Mouse (Mus musculus): ENCODE results near the gene Meis3. TPM values are rescaled to one million over a fixed set of nuclear protein-coding genes. Genes with fewer than 3 reads are reported as not detected.

Meis3 gene
- polyA plus RNA-seq, 1 experiment from 2014 or later, result 28.8 TPM

GRCm38 (mm10) chr7:16172141-16172581 is 2.7 kb upstream of the Meis3 start:
- Histone ChIP-seq H3K36me3 (no peaks in the 10 kb centered on the region), H3K27me3 (replicated peaks) (no peaks in the 10 kb centered on the region), H3K9me3 (no peaks in the 10 kb centered on the region), H3K4me1 (peaks cover 15% of the 10 kb centered on the region; the same call in 1 of the 2 replicates), H3K4me3 (replicated peaks) (no peak overlapping the region), H3K27ac (no peak overlapping the region), H3K9ac (no peak overlapping the region), H3K4me2 (no peak overlapping the region)
- WGBS, result 17% methylated on average over 1 of the region's 1 CpGs
- ATAC-seq (ENCODE audit: insufficient read depth, low FRiP score, low read depth), result no peak

- no peak for ATAC-seq (ENCODE audit: insufficient read depth, low FRiP score, low read depth)
- Histone ChIP-seq H3K27me3 (replicated peaks) (no peaks in the 10 kb centered on the region), H3K9me3 (no peaks in the 10 kb centered on the region), H3K36me3 (no peaks in the 10 kb centered on the region), H3K9ac (no peak overlapping the region), H3K4me2 (no peak overlapping the region), H3K27ac (no peak overlapping the region), H3K4me1 (peaks cover 15% of the 10 kb centered on the region; the same call in 1 of the 2 replicates), H3K4me3 (replicated peaks) (no peak overlapping the region)
- WGBS, result 5% methylated on average over 1 of the region's 1 CpGs
Observed at GRCm38 (mm10) chr7:16172586-16173140, 2.2 kb upstream of the Meis3 start.

- H3K36me3 ChIP-seq, result no peaks in the 10 kb centered on the region
- H3K9ac ChIP-seq, result no peak overlapping the region
- no peak overlapping the region for H3K4me2 ChIP-seq
- H3K9me3 ChIP-seq, result no peaks in the 10 kb centered on the region
- no peak overlapping the region for H3K27ac ChIP-seq
- no peak overlapping the region for H3K4me3 ChIP-seq (replicated peaks)
- H3K4me1 ChIP-seq, result peaks cover 15% of the 10 kb centered on the region; the same call in 1 of the 2 replicates
- no peak for ATAC-seq (ENCODE audit: insufficient read depth, low FRiP score, low read depth)
- H3K27me3 ChIP-seq (replicated peaks), result no peaks in the 10 kb centered on the region
- WGBS, result 29% methylated on average over 5 of the region's 5 CpGs
Observed at GRCm38 (mm10) chr7:16173146-16173545, 1.7 kb upstream of the Meis3 start.

DNA sequence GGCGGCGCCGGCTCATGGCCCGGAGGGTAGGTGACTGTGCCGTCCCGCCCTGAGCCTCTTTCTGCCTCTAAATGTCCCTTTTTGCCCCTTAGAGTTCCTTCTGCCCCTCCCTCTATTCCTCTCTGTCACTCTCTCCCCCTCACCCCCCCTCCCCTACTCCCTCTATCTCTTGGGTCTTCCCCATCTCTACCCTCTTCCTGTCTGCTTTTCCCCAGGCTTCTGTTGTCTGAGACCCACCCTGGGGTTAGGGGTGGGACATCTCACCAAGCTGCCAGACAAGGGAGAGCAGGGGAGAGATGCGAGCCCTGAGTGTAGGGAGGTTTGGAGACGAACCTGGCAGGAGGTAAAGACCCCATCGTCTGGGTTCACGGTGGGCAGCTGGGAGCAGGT is 647 bp downstream of the Meis3 start:
- Histone ChIP-seq H3K9ac (peak overlapping the region; percentile 40; the same call in 1 of the 2 replicates), H3K36me3 (0 out of 2 replicates have a peak, but pooled peaks cover 7% of the 10 kb centered on the region), H3K4me2 (peak overlapping the region; percentile 80), H3K27ac (0 out of 2 replicates have a peak overlapping the region, but pooled peaks have one; percentile 26), H3K4me3 (replicated peaks) (peak overlapping the region; percentile 69), H3K4me1 (peaks cover 15% of the 10 kb centered on the region; the same call in 1 of the 2 replicates), H3K27me3 (replicated peaks) (no peaks in the 10 kb centered on the region), H3K9me3 (no peaks in the 10 kb centered on the region)
- 0 out of 2 replicates have a peak, but pooled peaks have one; percentile 27 for ATAC-seq (ENCODE audit: insufficient read depth, low FRiP score, low read depth)
- 1% methylated on average over 10 of the region's 10 CpGs for WGBS

- Histone ChIP-seq H3K27me3 (replicated peaks) (no peaks in the 10 kb centered on the region), H3K36me3 (0 out of 2 replicates have a peak, but pooled peaks cover 7% of the 10 kb centered on the region), H3K4me2 (no peak overlapping the region), H3K4me3 (replicated peaks) (no peak overlapping the region), H3K27ac (no peak overlapping the region), H3K9ac (no peak overlapping the region), H3K4me1 (peaks cover 11% of the 10 kb centered on the region; the same call in 1 of the 2 replicates), H3K9me3 (no peaks in the 10 kb centered on the region)
- no peak for ATAC-seq (ENCODE audit: insufficient read depth, low FRiP score, low read depth)
- WGBS, result 74% methylated on average over 4 of the region's 4 CpGs
Observed at GRCm38 (mm10) chr7:16178114-16178513, 3.2 kb downstream of the Meis3 start.

GRCm38 (mm10) chr7:16183663-16184062 is 8.8 kb downstream of the Meis3 start:
- no peak overlapping the region for H3K4me2 ChIP-seq
- no peaks in the 10 kb centered on the region for H3K27me3 ChIP-seq (replicated peaks)
- no peak for ATAC-seq (ENCODE audit: insufficient read depth, low FRiP score, low read depth)
- H3K36me3 ChIP-seq, result 0 out of 2 replicates have a peak, but pooled peaks cover 11% of the 10 kb centered on the region
- H3K9ac ChIP-seq, result no peak overlapping the region
- H3K27ac ChIP-seq, result no peak overlapping the region
- H3K4me3 ChIP-seq (replicated peaks), result no peak overlapping the region
- no peaks in the 10 kb centered on the region for H3K4me1 ChIP-seq
- WGBS, result 17% methylated on average over 8 of the region's 8 CpGs
- no peaks in the 10 kb centered on the region for H3K9me3 ChIP-seq

DNA sequence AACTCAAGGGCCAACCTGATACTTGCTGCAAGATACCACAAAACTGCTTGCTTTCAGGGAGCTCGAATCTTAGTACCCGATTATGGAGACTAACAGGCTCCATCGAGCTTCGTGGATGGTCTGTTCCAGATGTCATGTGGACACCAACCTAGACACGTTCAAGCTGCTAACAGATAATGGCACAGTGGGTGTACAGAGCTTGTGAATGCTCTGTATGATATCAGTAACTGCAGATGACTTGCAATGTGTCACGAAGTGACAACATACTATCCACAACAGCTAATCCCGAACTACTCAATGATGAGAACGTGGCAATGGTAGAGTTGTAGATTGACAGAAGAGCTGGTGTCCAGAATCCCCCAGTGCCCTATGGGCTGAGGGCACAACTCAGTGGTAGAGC is 12.6 kb downstream of the Meis3 start:
- Histone ChIP-seq H3K9ac (no peak overlapping the region), H3K4me2 (no peak overlapping the region), H3K4me3 (replicated peaks) (no peak overlapping the region), H3K27me3 (replicated peaks) (no peaks in the 10 kb centered on the region), H3K27ac (no peak overlapping the region), H3K36me3 (0 out of 2 replicates have a peak, but pooled peaks cover 4% of the 10 kb centered on the region), H3K4me1 (no peaks in the 10 kb centered on the region), H3K9me3 (no peaks in the 10 kb centered on the region)
- ATAC-seq (ENCODE audit: insufficient read depth, low FRiP score, low read depth), result no peak
- WGBS, result 78% methylated on average over 8 of the region's 8 CpGs

GRCm38 (mm10) chr7:16192315-16192714 is 17.4 kb downstream of the Meis3 start:
- H3K27ac ChIP-seq, result no peak overlapping the region
- no peaks in the 10 kb centered on the region for H3K27me3 ChIP-seq (replicated peaks)
- H3K4me3 ChIP-seq (replicated peaks), result no peak overlapping the region
- peaks cover 3% of the 10 kb centered on the region; the same call in 1 of the 2 replicates for H3K36me3 ChIP-seq
- H3K4me1 ChIP-seq, result no peaks in the 10 kb centered on the region
- 18% methylated on average over 5 of the region's 5 CpGs for WGBS
- no peak overlapping the region for H3K9ac ChIP-seq
- no peak for ATAC-seq (ENCODE audit: insufficient read depth, low FRiP score, low read depth)
- no peak overlapping the region for H3K4me2 ChIP-seq
- no peaks in the 10 kb centered on the region for H3K9me3 ChIP-seq

DNA sequence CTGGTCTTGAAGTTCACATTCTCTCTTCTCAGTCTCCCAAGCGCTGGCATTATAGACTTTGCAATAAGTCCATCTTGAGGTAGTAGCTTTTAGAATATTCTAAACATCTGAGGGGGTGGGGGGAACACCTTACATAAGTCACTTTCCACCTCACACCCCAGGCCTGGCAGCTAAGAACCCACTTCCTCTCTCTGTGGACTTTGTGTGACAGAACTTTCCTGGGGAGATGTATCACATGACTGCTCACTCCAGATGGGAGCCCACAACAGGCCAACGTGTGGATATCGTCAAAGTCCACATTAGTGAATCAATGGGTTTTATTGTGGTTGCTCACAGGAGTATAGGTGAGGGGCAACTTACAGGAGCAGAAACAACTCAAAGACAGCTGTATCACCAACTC is 18.8 kb downstream of the Meis3 start:
- 34% methylated on average over 3 of the region's 3 CpGs for WGBS
- H3K4me2 ChIP-seq, result no peak overlapping the region

GRCm38 (mm10) chr7:16196616-16197015 is 21.7 kb downstream of the Meis3 start:
- no peak overlapping the region for H3K4me2 ChIP-seq
- no peak overlapping the region for H3K27ac ChIP-seq
- H3K4me1 ChIP-seq, result no peaks in the 10 kb centered on the region
- no peak overlapping the region for H3K9ac ChIP-seq
- H3K4me3 ChIP-seq (replicated peaks), result no peak overlapping the region
- H3K36me3 ChIP-seq, result peaks cover 15% of the 10 kb centered on the region
- no peaks in the 10 kb centered on the region for H3K27me3 ChIP-seq (replicated peaks)
- ATAC-seq (ENCODE audit: insufficient read depth, low FRiP score, low read depth), result no peak
- WGBS, result 58% methylated on average over 6 of the region's 6 CpGs
- no peaks in the 10 kb centered on the region for H3K9me3 ChIP-seq

More for the DNA sequence above, 18.8 kb downstream of the Meis3 start:
- Histone ChIP-seq H3K9ac (no peak overlapping the region), H3K36me3 (peaks cover 10% of the 10 kb centered on the region; the same call in 1 of the 2 replicates), H3K4me1 (no peaks in the 10 kb centered on the region), H3K9me3 (no peaks in the 10 kb centered on the region), H3K4me3 (replicated peaks) (no peak overlapping the region), H3K27me3 (replicated peaks) (no peaks in the 10 kb centered on the region), H3K27ac (no peak overlapping the region)
- ATAC-seq (ENCODE audit: insufficient read depth, low FRiP score, low read depth), result no peak

GRCm38 (mm10) chr7:16197166-16197565 is 22.3 kb downstream of the Meis3 start:
- H3K9ac ChIP-seq, result no peak overlapping the region
- 64% methylated on average over 5 of the region's 5 CpGs for WGBS
- no peak overlapping the region for H3K4me3 ChIP-seq (replicated peaks)
- H3K36me3 ChIP-seq, result peaks cover 18% of the 10 kb centered on the region
- no peaks in the 10 kb centered on the region for H3K27me3 ChIP-seq (replicated peaks)
- H3K4me1 ChIP-seq, result no peaks in the 10 kb centered on the region
- H3K27ac ChIP-seq, result no peak overlapping the region
- H3K4me2 ChIP-seq, result no peak overlapping the region
- ATAC-seq (ENCODE audit: insufficient read depth, low FRiP score, low read depth), result no peak
- no peaks in the 10 kb centered on the region for H3K9me3 ChIP-seq

DNA sequence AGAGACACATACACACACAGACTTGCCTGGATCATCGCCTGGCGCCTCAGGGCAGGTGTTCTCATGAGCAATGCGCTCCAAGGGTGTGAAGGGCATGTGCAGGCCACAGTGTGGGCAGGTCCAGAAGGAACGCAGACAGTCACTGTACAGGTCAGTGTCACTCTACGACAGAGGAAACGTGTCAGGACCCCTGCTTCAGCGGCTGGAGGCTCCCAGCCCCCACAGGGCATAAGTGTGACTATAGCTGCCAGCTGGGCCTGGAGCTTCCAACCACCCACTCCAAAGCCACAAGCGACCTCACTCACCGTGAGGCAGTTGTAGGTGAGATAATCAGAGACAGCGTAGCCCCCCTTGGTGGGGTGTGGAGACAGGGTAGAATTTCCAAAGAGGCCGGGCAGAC is 23.6 kb downstream of the Meis3 start:
- no peak for ATAC-seq (ENCODE audit: insufficient read depth, low FRiP score, low read depth)
- H3K9ac ChIP-seq, result no peak overlapping the region
- H3K27ac ChIP-seq, result no peak overlapping the region
- no peak overlapping the region for H3K4me2 ChIP-seq
- H3K9me3 ChIP-seq, result no peaks in the 10 kb centered on the region
- no peaks in the 10 kb centered on the region for H3K27me3 ChIP-seq (replicated peaks)
- 83% methylated on average over 11 of the region's 11 CpGs for WGBS
- no peaks in the 10 kb centered on the region for H3K4me1 ChIP-seq
- H3K4me3 ChIP-seq (replicated peaks), result no peak overlapping the region
- peaks cover 22% of the 10 kb centered on the region for H3K36me3 ChIP-seq

Measured in stomach, embryonic 15.5 days (tissue).